Mouse (Mus musculus) kidney, adult 2 months (tissue): ENCODE data around the gene Hapln2. TPM values are rescaled to one million over a fixed set of nuclear protein-coding genes. Genes with fewer than 3 reads are reported as not detected.

Experiments
- DNase-seq: peaks from one replicate; pipeline ENCODE4 v3.0.0; 2021
- H3K27ac ChIP-seq: fragments of 200-500 bp; 2 replicates; pipeline ENCODE4 v1.5.1; 2012; ENCODE audit warnings: low read depth, low read length, control low read depth, inconsistent platforms; ENCODE audit not compliant: insufficient read depth
- H3K27me3 ChIP-seq: fragments of 200-500 bp; replicated peaks from 2 replicates; pipeline ENCODE4 v1.6.1; 2012; ENCODE audit warnings: mild to moderate bottlenecking, moderate library complexity, low read length, inconsistent platforms; ENCODE audit not compliant: control insufficient read depth, insufficient read depth
- H3K36me3 ChIP-seq: fragments of 200-500 bp; 2 replicates; pipeline ENCODE4 v1.6.1; 2012; ENCODE audit warnings: mild to moderate bottlenecking, moderate library complexity, low read length, inconsistent platforms; ENCODE audit not compliant: control insufficient read depth, insufficient read depth
- H3K4me1 ChIP-seq: fragments of 200-500 bp; 2 replicates; pipeline ENCODE4 v1.6.1; 2011; ENCODE audit warnings: low read length; ENCODE audit not compliant: control insufficient read depth, insufficient read depth
- H3K4me3 ChIP-seq: fragments of 200-500 bp; 2 replicates; pipeline ENCODE4 v1.5.1; 2011; ENCODE audit warnings: mild to moderate bottlenecking, low read depth, low read length, control low read depth; ENCODE audit not compliant: insufficient read depth
- CTCF ChIP-seq: fragments of 200-500 bp; conservative IDR thresholded peaks from 2 replicates; pipeline ENCODE4 v1.5.1; 2011; ENCODE audit warnings: low read depth, mild to moderate bottlenecking, control low read depth, low read length, moderate library complexity, mixed read lengths; ENCODE audit not compliant: insufficient read depth, insufficient read length
- POLR2A ChIP-seq: fragments of 200-500 bp; IDR thresholded peaks from one replicate; pipeline ENCODE4 v1.6.1; 2011; ENCODE audit warnings: low read depth, low read length, control low read depth
- WGBS: fragments of 180-500 bp; shearing (Covaris S2); methylation state at CpG from one replicate; pipeline ENCODE4 v1.1.7; 2018; 5-methylcytosine and 5-hydroxymethylcytosine counted together
- polyA plus RNA-seq: library from polyadenylated mRNA; depleted of rRNA; stranded (reverse); fragments of >200 nt; gene quantifications from 2 replicates; pipeline ENCODE4 v1.2.3, GENCODE M21; 2012; rRNA removed

Hapln2 gene
- polyA plus RNA-seq = not detected in 2 replicates

DNA sequence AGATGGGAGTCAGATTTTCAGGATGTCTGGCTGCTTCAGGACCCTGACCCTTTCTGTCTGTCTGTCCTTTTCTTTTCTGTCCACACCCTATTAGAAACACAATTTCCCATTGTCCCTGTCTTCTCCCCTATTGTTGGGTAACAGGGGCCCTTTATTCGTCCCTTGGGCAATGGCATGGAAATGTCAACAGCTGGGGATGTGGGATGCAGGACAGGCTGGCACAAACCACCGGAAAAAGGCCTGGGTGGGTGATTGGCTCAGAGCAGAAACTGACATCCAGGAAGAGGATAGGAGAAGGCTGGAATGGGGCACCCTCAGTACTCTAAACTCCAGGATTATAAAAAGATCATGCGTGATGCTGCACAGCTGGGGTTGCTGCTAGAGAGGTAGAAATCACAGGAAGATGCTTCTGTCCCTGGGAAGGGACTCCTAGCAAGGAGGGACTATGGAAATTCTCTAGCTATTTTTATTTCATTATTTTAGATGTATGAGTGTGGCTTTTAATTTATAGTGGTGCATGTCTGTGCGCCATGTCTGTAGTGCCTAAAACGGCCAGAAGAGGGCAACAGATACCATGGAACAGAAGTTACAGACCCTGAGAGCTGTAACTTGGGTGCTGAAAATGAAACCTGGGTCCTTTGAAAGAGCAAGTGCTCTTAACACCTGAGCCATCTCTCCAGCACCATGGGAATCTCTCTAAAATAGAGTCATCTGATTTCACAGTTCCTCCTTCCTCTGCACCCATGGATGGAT, at the start of gene Hapln2:
Gene Hapln2, minus strand, starts transcription at position 150 of the 753 bp plus-strand sequence.
- 46% methylated on average over 5 of the region's 5 CpGs for WGBS
- DNase-seq = no peak
- H3K36me3 ChIP-seq = no peaks in the 10 kb centered on the region
- H3K4me3 ChIP-seq = no peak within 1 kb of the TSS
- 0 out of 2 replicates have a peak, but pooled peaks cover 3% of the 10 kb centered on the region for H3K4me1 ChIP-seq
- peaks cover 4% of the 10 kb centered on the region; the same call in 1 of the 2 replicates for H3K27me3 ChIP-seq
- TF ChIP-seq POLR2A (no peak), CTCF (peak; percentile 45)
- no peak within 1 kb of the TSS for H3K27ac ChIP-seq

- TF ChIP-seq POLR2A (no peak), CTCF (no peak)
- Histone ChIP-seq H3K27me3 (no peaks in the 10 kb centered on the region), H3K4me1 (no peaks in the 10 kb centered on the region), H3K36me3 (no peaks in the 10 kb centered on the region), H3K4me3 (no peak overlapping the region), H3K27ac (no peak overlapping the region)
- DNase-seq = no peak
- 80% methylated on average over 8 of the region's 8 CpGs for WGBS
These were observed 47.4 kb upstream of the Hapln2 start for GRCm38 (mm10) chr3:88074766-88075165.

DNA sequence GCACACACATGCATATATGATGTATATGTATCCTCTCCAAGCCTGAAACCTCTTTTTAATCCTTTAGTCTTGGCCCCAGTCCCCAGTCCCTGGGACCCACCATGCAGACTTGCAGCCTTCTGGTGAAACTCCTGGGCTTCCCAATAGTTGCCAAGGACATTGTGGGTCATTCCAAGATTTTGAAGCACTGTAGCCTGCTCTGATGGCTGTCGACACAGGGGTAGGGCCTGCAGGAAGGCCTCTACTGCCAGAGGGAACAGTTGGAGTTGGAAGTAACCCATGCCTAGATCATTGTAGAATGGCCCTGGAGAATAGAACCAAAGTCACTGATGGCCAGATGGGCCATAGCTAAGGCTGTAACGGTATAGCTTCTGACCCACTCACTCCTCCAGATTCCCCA, 47.0 kb upstream of the Hapln2 start:
- no peak for TF ChIP-seq CTCF
- no peak for TF ChIP-seq POLR2A
- Histone ChIP-seq H3K36me3 (no peaks in the 10 kb centered on the region), H3K27ac (no peak overlapping the region), H3K27me3 (no peaks in the 10 kb centered on the region), H3K4me3 (no peak overlapping the region), H3K4me1 (no peaks in the 10 kb centered on the region)
- WGBS = 62% methylated on average over 2 of the region's 2 CpGs
- no peak for DNase-seq

GRCm38 (mm10) chr3:88073631-88074030, 46.2 kb upstream of the Hapln2 start:
- no peaks in the 10 kb centered on the region for H3K36me3 ChIP-seq
- WGBS = 68% methylated on average over 2 of the region's 2 CpGs
- H3K4me3 ChIP-seq = no peak overlapping the region
- no peak for DNase-seq
- no peaks in the 10 kb centered on the region for H3K4me1 ChIP-seq
- H3K27ac ChIP-seq = no peak overlapping the region
- TF ChIP-seq POLR2A (no peak), CTCF (no peak)
- H3K27me3 ChIP-seq = no peaks in the 10 kb centered on the region

GRCm38 (mm10) chr3:88071783-88072182, 44.4 kb upstream of the Hapln2 start:
- peak; percentile 93 for TF ChIP-seq CTCF
- no peak for TF ChIP-seq POLR2A
- Histone ChIP-seq H3K4me1 (no peaks in the 10 kb centered on the region), H3K27ac (no peak overlapping the region), H3K36me3 (no peaks in the 10 kb centered on the region), H3K4me3 (no peak overlapping the region), H3K27me3 (no peaks in the 10 kb centered on the region)
- peak; percentile 89 for DNase-seq
- under 1% methylated on average over 5 of the region's 5 CpGs for WGBS

DNA sequence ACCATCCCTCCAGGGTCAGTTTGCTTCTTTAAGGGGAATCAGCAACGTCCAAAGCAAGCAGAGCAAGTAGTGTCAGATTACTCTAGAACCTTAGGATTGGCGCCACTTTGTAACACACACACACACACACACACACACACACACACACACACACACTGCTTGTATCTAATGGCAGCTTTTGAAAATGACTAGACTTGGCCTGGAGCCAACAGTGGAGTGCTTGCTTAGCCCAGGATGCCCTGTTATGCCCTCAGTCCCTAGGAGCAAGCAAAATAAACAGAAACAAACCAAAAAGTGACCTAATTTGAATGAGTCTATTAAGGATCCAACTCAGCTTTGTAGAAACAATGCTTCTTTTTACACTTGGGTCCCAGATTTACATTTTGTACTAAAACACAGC, 41.0 kb upstream of the Hapln2 start:
- DNase-seq = no peak
- Histone ChIP-seq H3K4me1 (no peaks in the 10 kb centered on the region), H3K27ac (no peak overlapping the region), H3K27me3 (no peaks in the 10 kb centered on the region), H3K36me3 (no peaks in the 10 kb centered on the region), H3K4me3 (no peak overlapping the region)
- WGBS = 36% methylated on average over 2 of the region's 2 CpGs
- TF ChIP-seq CTCF (no peak), POLR2A (no peak)

- Histone ChIP-seq H3K4me1 (peaks cover 4% of the 10 kb centered on the region; the same call in 1 of the 2 replicates), H3K27me3 (no peaks in the 10 kb centered on the region), H3K27ac (peak within 1 kb of the TSS; percentile 49; the same call in 1 of the 2 replicates), H3K4me3 (peak within 1 kb of the TSS; percentile 87), H3K36me3 (no peaks in the 10 kb centered on the region)
- peak; percentile 91 for DNase-seq
- TF ChIP-seq CTCF (no peak), POLR2A (peak; percentile 89)
- WGBS = under 1% methylated on average over 60 of the region's 60 CpGs
These were observed 30.7 kb upstream of the Hapln2 start, which contains the start of gene Naxe for GRCm38 (mm10) chr3:88057902-88058696. Gene Naxe (minus strand): TSS chr3:88058495.
